Mouse (Mus musculus): ENCODE data around the gene Gm17655.
"Not testable (repeated sequence)": the region's sequence is repeated elsewhere in the genome, so short reads cannot be mapped to it uniquely, and the experiment has no call there.

- not testable (repeated sequence) for TF ChIP-seq CTCF (IDR thresholded peaks at IDR 0.05; ENCODE audit: low read depth); EP300 (optimal IDR thresholded peaks at IDR 0.05)
These were observed at the start of gene Gm17655 for GRCm38 (mm10) chr5:110072413-110072812.

All from stomach, postnatal 0 days (tissue).